Mouse (Mus musculus) heart, embryonic 15.5 days (tissue): Measurements from ENCODE around the gene Smyd3. TPM values are rescaled to one million over a fixed set of nuclear protein-coding genes. Genes with fewer than 3 reads are reported as not detected.

ENCODE experiments used
- ATAC-seq: fragments of 200-750 bp; cut with Nextera tagmentation; replicated peaks from 2 replicates; pipeline ENCODE4 v1.8.0; 2017; ENCODE audit warnings: low read depth, moderate TSS enrichment; ENCODE audit not compliant: insufficient number of reproducible peaks, insufficient read depth, low FRiP score
- H3K27ac ChIP-seq: fragments of 300-500 bp; sonication (generic); 2 replicates; pipeline ENCODE4 v1.5.1; 2015; ENCODE audit warnings: mild to moderate bottlenecking, inconsistent platforms
- H3K27me3 ChIP-seq: fragments of 300-500 bp; sonication (generic); 2 replicates; pipeline ENCODE4 v1.6.1; 2015; ENCODE audit warnings: inconsistent platforms
- H3K36me3 ChIP-seq: fragments of 300-500 bp; sonication (generic); 2 replicates; pipeline ENCODE4 v1.6.1; 2015; ENCODE audit warnings: mild to moderate bottlenecking, inconsistent platforms
- H3K4me1 ChIP-seq: fragments of 300-500 bp; sonication (generic); replicated peaks from 2 replicates; pipeline ENCODE4 v1.6.1; 2015; ENCODE audit warnings: inconsistent platforms
- H3K4me2 ChIP-seq: fragments of 300-500 bp; sonication (generic); 2 replicates; pipeline ENCODE4 v1.6.1; 2015; ENCODE audit warnings: inconsistent platforms, mild to moderate bottlenecking, moderate library complexity
- H3K4me3 ChIP-seq: fragments of 300-500 bp; sonication (generic); 2 replicates; pipeline ENCODE4 v1.5.1; 2015; ENCODE audit warnings: mild to moderate bottlenecking, inconsistent platforms
- H3K9ac ChIP-seq: fragments of 300-500 bp; sonication (generic); 2 replicates; pipeline ENCODE4 v1.6.1; 2015; ENCODE audit warnings: mild to moderate bottlenecking, inconsistent platforms
- H3K9me3 ChIP-seq: fragments of 300-500 bp; sonication (generic); replicated peaks from 2 replicates; pipeline ENCODE4 v1.6.1; 2016; ENCODE audit warnings: inconsistent platforms
- WGBS: fragments of 180-500 bp; shearing (Covaris S2); methylation state at CpG from one replicate; pipeline ENCODE4 v1.1.7; 2015; ENCODE audit warnings: mixed read lengths; 5-methylcytosine and 5-hydroxymethylcytosine counted together
- polyA plus RNA-seq: library from polyadenylated mRNA; unstranded; fragments of >200 nt; fragmentation: Nextera tagmentation; extraction: Ambion mirVana; gene quantifications from 2 replicates; pipeline ENCODE4 v1.2.1, GENCODE M21; 2015

Gene Smyd3
- polyA plus RNA-seq, 1 experiment from 2014 or later = 9.1 TPM

GRCm38 (mm10) chr1:179451211-179451610, 66.6 kb downstream of the Smyd3 start:
- Histone ChIP-seq H3K4me2 (no peak overlapping the region), H3K4me1 (peaks cover 20% of the 10 kb centered on the region), H3K4me3 (no peak overlapping the region), H3K27ac (no peak overlapping the region), H3K9ac (no peak overlapping the region), H3K27me3 (no peaks in the 10 kb centered on the region), H3K36me3 (no peaks in the 10 kb centered on the region), H3K9me3 (no peaks in the 10 kb centered on the region)
- 95% methylated on average over 2 of the region's 2 CpGs for WGBS
- no peak for ATAC-seq

- peak overlapping the region; percentile 35 for H3K27ac ChIP-seq
- H3K9ac ChIP-seq = no peak overlapping the region
- 30% methylated on average over 2 of the region's 2 CpGs for WGBS
- no peaks in the 10 kb centered on the region for H3K27me3 ChIP-seq
- peak overlapping the region; percentile 35 for H3K4me2 ChIP-seq
- no peaks in the 10 kb centered on the region for H3K9me3 ChIP-seq
- peak; percentile 41; the same call in 1 of the 2 replicates for ATAC-seq
- no peak overlapping the region for H3K4me3 ChIP-seq
- H3K4me1 ChIP-seq = peaks cover 8% of the 10 kb centered on the region; the same call in 1 of the 2 replicates
- H3K36me3 ChIP-seq = no peaks in the 10 kb centered on the region
These were observed 71.0 kb downstream of the Smyd3 start for GRCm38 (mm10) chr1:179446845-179447212.

- Histone ChIP-seq H3K9me3 (no peaks in the 10 kb centered on the region), H3K4me2 (peak overlapping the region; percentile 35), H3K27me3 (no peaks in the 10 kb centered on the region), H3K27ac (peak overlapping the region; percentile 35), H3K36me3 (no peaks in the 10 kb centered on the region), H3K4me3 (no peak overlapping the region), H3K4me1 (peaks cover 8% of the 10 kb centered on the region; the same call in 1 of the 2 replicates), H3K9ac (no peak overlapping the region)
- 47% methylated on average over 17 of the region's 17 CpGs for WGBS
- peak; percentile 67 for ATAC-seq
These were observed 71.6 kb downstream of the Smyd3 start for GRCm38 (mm10) chr1:179446127-179446844.

- H3K27ac ChIP-seq = no peak overlapping the region
- H3K4me2 ChIP-seq = no peak overlapping the region
- H3K9me3 ChIP-seq = no peaks in the 10 kb centered on the region
- no peaks in the 10 kb centered on the region for H3K27me3 ChIP-seq
- no peak for ATAC-seq
- WGBS = 78% methylated on average over 13 of the region's 13 CpGs
- H3K4me3 ChIP-seq = no peak overlapping the region
- H3K36me3 ChIP-seq = no peaks in the 10 kb centered on the region
- peaks cover 8% of the 10 kb centered on the region; the same call in 1 of the 2 replicates for H3K4me1 ChIP-seq
- no peak overlapping the region for H3K9ac ChIP-seq
These were observed 74.0 kb downstream of the Smyd3 start for GRCm38 (mm10) chr1:179443835-179444234.

- Histone ChIP-seq H3K27ac (no peak overlapping the region), H3K4me2 (no peak overlapping the region), H3K4me1 (peaks cover 8% of the 10 kb centered on the region; the same call in 1 of the 2 replicates), H3K27me3 (no peaks in the 10 kb centered on the region), H3K4me3 (no peak overlapping the region), H3K9me3 (no peaks in the 10 kb centered on the region), H3K9ac (no peak overlapping the region), H3K36me3 (no peaks in the 10 kb centered on the region)
- 63% methylated on average over 8 of the region's 8 CpGs for WGBS
- ATAC-seq = no peak
These were observed 74.4 kb downstream of the Smyd3 start for GRCm38 (mm10) chr1:179443423-179443822.

- 82% methylated on average over 11 of the region's 11 CpGs for WGBS
- no peaks in the 10 kb centered on the region for H3K36me3 ChIP-seq
- H3K9ac ChIP-seq = no peak overlapping the region
- no peak for ATAC-seq
- H3K4me2 ChIP-seq = no peak overlapping the region
- peaks cover 17% of the 10 kb centered on the region for H3K4me1 ChIP-seq
- H3K9me3 ChIP-seq = no peaks in the 10 kb centered on the region
- H3K27ac ChIP-seq = no peak overlapping the region
- H3K27me3 ChIP-seq = peaks cover 3% of the 10 kb centered on the region; the same call in 1 of the 2 replicates
- no peak overlapping the region for H3K4me3 ChIP-seq
These were observed 81.2 kb downstream of the Smyd3 start for GRCm38 (mm10) chr1:179436596-179436995.

- Histone ChIP-seq H3K4me1 (peaks cover 17% of the 10 kb centered on the region), H3K36me3 (no peaks in the 10 kb centered on the region), H3K9me3 (no peaks in the 10 kb centered on the region), H3K27me3 (peaks cover 3% of the 10 kb centered on the region; the same call in 1 of the 2 replicates), H3K4me2 (no peak overlapping the region), H3K9ac (no peak overlapping the region), H3K4me3 (no peak overlapping the region), H3K27ac (peak overlapping the region; percentile 59)
- ATAC-seq = peak; percentile 73; the same call in 1 of the 2 replicates
- 57% methylated on average over 11 of the region's 11 CpGs for WGBS
These were observed 83.2 kb downstream of the Smyd3 start for GRCm38 (mm10) chr1:179434443-179435260.

- Histone ChIP-seq H3K4me3 (no peak overlapping the region), H3K36me3 (no peaks in the 10 kb centered on the region), H3K9me3 (no peaks in the 10 kb centered on the region), H3K27me3 (peaks cover 3% of the 10 kb centered on the region; the same call in 1 of the 2 replicates), H3K4me2 (no peak overlapping the region), H3K27ac (no peak overlapping the region), H3K9ac (no peak overlapping the region), H3K4me1 (peaks cover 17% of the 10 kb centered on the region)
- 64% methylated on average over 7 of the region's 7 CpGs for WGBS
- no peak for ATAC-seq
These were observed 84.0 kb downstream of the Smyd3 start for GRCm38 (mm10) chr1:179433828-179434227.

GRCm38 (mm10) chr1:179433355-179433754, 84.5 kb downstream of the Smyd3 start:
- Histone ChIP-seq H3K27ac (no peak overlapping the region), H3K4me2 (no peak overlapping the region), H3K4me1 (peaks cover 17% of the 10 kb centered on the region), H3K27me3 (peaks cover 3% of the 10 kb centered on the region; the same call in 1 of the 2 replicates), H3K36me3 (no peaks in the 10 kb centered on the region), H3K4me3 (no peak overlapping the region), H3K9me3 (no peaks in the 10 kb centered on the region), H3K9ac (no peak overlapping the region)
- no peak for ATAC-seq
- WGBS = 75% methylated on average over 8 of the region's 8 CpGs

- no peaks in the 10 kb centered on the region for H3K36me3 ChIP-seq
These were observed 87.8 kb downstream of the Smyd3 start for GRCm38 (mm10) chr1:179430077-179430476.

GRCm38 (mm10) chr1:179424879-179425472, 92.9 kb downstream of the Smyd3 start:
- H3K9me3 ChIP-seq = no peaks in the 10 kb centered on the region

More at GRCm38 (mm10) chr1:179430077-179430476, 87.8 kb downstream of the Smyd3 start:
- no peak overlapping the region for H3K4me3 ChIP-seq
- H3K4me1 ChIP-seq = peaks cover 11% of the 10 kb centered on the region
- H3K9me3 ChIP-seq = no peaks in the 10 kb centered on the region
- WGBS = 83% methylated on average over 3 of the region's 3 CpGs
- H3K9ac ChIP-seq = no peak overlapping the region
- no peak for ATAC-seq
- no peak overlapping the region for H3K27ac ChIP-seq
- H3K4me2 ChIP-seq = no peak overlapping the region
- no peaks in the 10 kb centered on the region for H3K27me3 ChIP-seq

More at GRCm38 (mm10) chr1:179424879-179425472, 92.9 kb downstream of the Smyd3 start:
- no peaks in the 10 kb centered on the region for H3K27me3 ChIP-seq
- H3K4me2 ChIP-seq = no peak overlapping the region
- no peaks in the 10 kb centered on the region for H3K36me3 ChIP-seq
- no peak for ATAC-seq
- no peak overlapping the region for H3K9ac ChIP-seq
- 87% methylated on average over 12 of the region's 12 CpGs for WGBS
- no peak overlapping the region for H3K4me3 ChIP-seq
- H3K4me1 ChIP-seq = no peaks in the 10 kb centered on the region
- no peak overlapping the region for H3K27ac ChIP-seq
